Mouse (Mus musculus) erythroid progenitor cell, adult 5-6 weeks (primary cell): ENCODE results near the gene Cux1. TPM values are rescaled to one million over a fixed set of nuclear protein-coding genes. Genes with fewer than 3 reads are reported as not detected.
A peak's percentile ranks its signal among the peaks of the same experiment; 100 is the strongest.

Source experiments
- ATAC-seq: replicated peaks from 2 replicates; pipeline ENCODE4 v1.8.0; 2016; ENCODE audit warnings: moderate number of reproducible peaks, mild to moderate bottlenecking, moderate TSS enrichment, inconsistent platforms; ENCODE audit not compliant: poor library complexity, low FRiP score, severe bottlenecking
- total RNA-seq, 2 experiments: library from RNA; stranded (forward) in 1 of 2; stranded (reverse) in 1 of 2; fragments of 150-400 nt in 1 of 2; fragments of 186-747, 209-891 nt in 1 of 2; gene quantifications; 2 replicates each; pipeline versions ENCODE4 v1.2.3 to v1.2.4; 2015 to 2017; ENCODE audit warnings: low replicate concordance in 2 of 2

Cux1 gene
- total RNA-seq, 2 experiments from 2014 or later: 42.3 to 79.1 TPM

DNA sequence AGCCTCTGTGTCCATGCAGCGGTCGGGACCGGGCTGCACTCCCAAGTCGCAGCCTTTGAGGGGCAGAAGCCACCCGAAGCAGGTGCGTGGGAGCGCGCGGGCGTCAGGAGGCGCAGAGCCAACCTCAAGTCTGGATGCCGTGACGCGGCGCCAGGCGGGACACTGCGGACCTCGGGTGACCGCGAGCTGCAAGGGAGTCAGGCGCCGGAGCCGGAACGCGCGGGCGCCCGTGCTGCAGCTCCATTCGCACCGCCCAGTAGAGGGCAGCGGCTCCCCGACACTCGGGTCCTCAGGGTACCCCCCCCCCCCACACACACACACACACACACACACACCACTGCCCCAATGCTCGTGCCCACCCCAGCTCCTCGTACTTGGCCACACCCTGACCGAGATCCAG lies 1.5 kb upstream of the Cux1 start:
- no peak; the same call in 1 of the 2 replicates for ATAC-seq

DNA sequence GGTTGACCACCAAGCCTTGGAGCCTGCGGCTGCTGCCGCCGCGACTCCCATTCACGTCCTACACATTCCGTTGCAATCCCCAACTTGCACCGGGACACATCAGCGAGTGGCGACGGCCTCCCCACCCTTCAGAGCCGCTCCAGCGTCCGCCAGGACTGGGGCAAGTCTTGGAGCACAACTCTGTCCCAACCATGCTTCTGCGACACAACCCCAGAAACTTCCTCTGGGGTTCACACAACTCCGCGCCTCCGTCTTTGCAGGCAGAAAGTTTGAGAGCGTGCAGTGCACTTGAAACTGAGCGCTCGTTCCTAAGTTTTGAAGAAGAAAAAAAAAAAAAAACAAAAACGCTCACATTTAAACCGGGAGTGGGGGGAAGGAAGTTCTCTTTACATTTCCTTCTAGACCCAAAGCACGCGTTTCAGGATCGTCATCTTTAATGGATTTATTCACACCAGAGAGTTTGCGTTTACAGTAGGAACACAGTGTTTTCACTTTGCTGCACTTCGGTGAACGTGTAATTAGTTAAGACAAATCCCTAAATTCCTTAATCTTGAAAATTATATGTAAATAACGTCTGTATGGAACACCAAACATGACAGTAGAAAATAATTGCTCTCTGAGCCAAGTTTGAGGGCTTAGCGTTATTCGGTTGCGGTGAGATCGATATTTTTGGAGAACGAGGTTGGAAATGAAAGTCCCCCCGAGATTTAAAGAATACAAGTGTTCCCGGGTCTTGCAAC lies 906 bp upstream of the Cux1 start:
- no peak for ATAC-seq

DNA sequence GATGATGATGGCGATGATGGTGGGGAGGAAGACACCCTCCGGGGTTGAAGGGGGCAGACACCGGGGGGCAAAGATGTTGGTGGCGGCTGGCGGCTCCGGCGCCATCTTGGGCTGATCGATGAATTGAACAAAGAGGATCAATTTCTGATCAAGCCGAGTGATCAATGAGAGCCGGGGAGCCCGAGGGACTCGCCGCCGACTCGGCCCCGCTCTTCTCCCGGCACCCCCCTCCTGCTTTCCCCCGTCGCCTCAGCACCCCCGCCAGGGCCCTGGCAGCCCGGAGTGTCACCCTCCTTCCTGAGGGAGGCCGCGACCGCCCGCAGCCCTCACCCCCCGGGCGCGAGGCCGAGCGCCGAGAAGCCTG lies 496 bp downstream of the Cux1 start:
- ATAC-seq: no peak

DNA sequence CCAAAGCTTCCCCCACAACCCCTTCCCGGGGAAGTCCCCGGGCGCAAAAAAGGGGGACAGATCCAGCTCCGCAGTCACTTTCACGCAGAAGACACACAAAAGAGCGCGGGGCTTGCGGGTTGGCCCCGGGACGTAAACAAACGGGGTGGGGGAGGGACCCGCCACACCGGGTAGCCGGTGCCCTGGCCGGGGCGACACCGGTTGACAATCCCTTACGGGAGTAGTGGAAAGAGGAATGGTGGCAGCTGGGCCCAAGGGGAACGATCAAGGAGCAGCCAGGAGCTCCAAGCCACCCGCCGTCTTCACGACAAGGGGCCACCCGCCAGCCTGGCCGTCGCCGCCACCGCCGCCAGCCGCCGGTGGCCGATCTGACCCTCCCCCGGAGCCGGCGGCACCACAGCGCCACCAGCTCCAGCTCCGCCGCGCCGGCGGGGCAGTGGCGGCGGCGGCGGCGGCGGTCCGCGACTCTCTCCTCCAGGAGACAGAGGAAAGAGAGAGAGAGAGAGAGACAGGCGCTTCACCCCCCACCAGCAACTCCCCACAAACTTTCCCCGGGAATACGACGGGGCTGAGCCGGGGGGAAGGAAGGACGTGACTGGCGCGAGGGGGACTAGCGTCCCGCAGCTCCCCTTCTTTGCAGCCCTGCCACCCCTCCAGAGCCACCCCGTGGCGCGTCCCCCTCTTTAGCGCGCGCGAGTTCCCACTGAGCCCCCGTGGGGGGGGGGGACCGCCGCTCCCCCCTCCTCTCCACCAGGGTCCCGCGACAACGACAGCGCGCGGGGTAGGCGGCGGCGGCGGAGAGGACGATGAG lies 1.1 kb downstream of the Cux1 start:
- ATAC-seq: peak; percentile 50

DNA sequence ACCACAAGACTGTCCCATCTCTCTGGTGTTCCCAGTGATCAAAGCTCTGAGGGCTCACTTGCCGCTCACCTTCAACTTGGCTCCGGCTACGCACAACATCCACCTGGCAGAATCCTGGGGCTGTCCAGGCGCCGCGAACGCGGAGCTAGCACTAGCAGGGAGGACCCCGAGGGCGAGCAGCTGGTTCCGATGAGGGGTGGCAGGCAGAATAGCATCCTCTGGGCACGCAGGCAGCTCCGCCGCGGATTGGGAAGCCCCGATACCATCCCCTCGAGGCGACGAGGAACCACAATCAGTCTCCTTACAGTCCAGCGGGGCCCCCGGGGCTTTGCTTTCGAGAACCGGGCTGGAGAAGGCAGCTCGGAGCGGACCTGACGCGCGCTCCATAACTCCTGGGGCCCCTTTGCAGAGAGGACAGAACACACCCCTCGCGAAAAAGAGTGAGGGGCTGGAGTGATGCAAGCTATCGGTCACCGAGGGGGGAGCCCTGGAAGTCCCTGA lies 1.9 kb downstream of the Cux1 start:
- peak; percentile 39 for ATAC-seq

DNA sequence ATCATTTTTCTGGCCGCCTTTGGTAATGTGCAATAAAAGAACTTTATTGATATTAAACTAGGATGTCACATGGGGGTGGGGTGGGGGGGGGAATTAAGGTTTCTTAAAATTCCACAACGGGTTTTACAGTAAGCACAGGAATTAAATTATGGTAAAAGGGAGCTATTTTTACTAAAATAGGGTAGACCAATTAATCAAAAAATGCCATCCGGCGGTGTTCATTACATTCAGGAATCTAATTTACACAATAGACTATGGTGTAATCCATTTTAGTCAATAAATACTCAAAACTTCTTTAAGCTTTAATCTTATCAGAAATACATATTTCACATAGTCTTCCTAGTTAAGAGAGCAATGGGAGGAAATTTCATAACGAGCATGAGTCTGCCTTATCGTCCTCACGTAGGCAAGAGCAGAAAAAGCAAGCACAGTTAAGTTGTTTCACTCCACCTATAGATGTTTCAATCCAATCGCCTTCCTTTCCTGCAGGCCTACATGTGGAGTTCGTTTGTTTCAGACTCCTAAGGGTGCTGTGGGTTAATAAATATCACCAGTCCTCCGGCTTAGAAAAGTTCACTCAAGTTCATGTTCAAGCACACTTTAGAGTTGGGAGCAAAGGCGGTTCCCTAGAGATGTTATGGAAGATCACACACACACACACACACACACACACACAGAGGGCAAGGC lies 2.5 kb downstream of the Cux1 start:
- ATAC-seq: no peak; the same call in 1 of the 2 replicates

DNA sequence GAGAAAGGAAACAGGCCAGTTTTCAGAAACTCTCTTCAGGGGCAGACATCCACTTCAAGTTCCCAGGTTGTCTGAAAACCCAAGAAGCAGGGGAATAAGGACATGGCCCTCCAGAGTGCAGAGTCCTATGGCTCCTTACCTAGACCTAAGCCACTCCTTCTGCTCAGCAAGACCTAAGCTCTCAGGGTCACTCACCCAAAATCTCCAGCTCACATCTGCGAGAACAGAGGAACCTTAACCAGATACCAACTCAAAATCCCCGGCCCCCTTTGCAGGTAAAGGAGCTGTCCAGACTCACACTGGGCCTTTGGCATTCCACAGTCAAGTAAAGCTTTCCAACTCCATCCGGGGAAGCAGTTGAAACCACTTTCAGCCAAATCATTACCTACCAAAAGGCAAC lies 3.3 kb downstream of the Cux1 start:
- ATAC-seq: no peak

DNA sequence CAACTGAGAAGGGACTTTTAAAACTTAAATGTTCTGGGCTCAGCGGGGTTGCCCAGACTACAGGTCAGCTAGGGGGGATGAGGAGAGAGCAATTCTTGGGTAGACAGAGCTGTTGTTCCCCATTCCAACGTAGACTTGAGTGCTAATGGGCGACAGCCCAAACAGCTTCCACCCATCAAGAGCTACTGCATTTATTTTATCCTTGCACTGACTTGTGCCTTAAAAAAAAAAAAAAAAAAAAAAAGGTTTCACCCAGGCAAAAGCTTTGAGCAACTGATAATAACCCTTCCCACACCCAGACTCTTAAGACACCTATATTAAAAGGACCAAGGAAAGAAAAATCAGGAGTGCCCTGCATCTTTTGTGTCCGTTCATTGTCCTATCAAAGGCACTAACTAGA lies 4.2 kb downstream of the Cux1 start:
- ATAC-seq: no peak

DNA sequence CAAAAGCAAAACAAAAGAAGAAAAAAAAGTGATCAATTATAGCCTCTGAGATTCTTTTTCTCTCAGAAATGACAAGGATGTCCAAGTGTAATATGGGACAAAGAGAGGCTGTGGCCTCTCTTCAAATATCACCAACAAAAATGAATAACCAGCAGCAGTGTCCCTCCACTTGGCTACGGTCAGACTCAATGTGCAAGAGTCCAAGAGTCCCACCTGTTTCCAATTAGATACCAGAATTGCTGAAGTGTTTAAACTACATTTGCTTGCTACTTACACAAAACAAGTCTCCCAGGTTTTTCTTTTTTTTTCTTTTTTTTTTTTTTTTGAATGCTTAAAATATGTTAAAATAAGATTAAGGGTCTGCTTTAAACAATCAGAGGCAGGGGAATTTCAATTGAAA lies 5.1 kb downstream of the Cux1 start:
- ATAC-seq: no peak

DNA sequence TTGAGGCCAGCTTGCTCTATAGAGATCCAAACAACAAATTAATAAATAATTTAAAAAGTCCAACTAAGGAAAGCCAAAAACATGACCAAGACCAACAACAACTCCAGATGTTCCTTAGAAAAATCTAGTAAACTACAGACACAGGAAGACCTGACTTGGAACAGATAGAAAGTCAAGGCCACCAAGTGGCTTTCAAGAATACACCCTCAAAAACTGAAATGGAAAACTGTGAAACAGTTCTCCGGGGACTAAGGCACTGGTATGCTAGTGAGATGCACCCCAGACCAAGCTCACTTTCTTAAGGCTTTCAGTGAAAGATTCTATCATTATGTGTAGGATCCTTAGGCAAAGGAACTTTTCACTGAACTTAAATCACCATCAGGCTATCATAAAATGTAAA lies 5.6 kb downstream of the Cux1 start:
- no peak for ATAC-seq

DNA sequence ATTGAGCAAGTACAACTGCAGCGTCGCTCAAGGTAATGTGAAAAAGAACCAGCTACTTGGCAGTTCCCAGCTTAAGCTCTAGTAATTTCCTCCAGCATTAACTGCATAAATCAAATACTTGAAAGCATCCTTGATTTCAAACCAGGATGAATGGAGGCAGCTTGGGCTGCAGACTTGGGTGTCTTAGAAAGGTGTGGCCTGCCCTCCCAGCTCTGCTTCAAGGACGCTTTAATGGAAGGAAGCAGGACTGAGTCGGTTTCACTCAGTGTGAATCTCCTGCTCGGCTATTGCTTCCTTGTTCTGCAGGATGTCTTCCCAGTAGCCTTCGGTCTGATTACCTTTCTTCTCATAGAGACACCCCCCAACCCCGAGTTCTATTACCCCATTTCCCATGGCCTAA lies 6.6 kb downstream of the Cux1 start:
- ATAC-seq: no peak

DNA sequence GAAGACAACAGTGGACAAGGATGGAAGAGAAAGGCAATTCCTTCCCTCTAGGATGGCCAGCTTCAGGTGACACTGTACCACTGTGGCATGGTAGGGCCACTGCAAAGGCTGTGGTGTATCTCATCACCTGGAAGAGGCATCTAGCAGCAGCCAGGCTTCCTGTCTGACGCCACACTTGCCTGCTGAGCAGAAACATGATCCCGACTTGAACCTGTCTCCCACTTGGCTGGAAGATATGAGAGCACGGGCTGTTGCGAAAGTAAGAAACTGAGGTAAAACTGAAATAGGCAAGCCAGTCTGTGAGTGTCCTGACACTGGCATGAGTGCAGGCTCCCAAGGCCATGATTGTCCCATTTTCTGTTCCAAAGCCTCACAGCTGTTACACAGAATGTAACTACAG lies 9.8 kb downstream of the Cux1 start:
- ATAC-seq: no peak

DNA sequence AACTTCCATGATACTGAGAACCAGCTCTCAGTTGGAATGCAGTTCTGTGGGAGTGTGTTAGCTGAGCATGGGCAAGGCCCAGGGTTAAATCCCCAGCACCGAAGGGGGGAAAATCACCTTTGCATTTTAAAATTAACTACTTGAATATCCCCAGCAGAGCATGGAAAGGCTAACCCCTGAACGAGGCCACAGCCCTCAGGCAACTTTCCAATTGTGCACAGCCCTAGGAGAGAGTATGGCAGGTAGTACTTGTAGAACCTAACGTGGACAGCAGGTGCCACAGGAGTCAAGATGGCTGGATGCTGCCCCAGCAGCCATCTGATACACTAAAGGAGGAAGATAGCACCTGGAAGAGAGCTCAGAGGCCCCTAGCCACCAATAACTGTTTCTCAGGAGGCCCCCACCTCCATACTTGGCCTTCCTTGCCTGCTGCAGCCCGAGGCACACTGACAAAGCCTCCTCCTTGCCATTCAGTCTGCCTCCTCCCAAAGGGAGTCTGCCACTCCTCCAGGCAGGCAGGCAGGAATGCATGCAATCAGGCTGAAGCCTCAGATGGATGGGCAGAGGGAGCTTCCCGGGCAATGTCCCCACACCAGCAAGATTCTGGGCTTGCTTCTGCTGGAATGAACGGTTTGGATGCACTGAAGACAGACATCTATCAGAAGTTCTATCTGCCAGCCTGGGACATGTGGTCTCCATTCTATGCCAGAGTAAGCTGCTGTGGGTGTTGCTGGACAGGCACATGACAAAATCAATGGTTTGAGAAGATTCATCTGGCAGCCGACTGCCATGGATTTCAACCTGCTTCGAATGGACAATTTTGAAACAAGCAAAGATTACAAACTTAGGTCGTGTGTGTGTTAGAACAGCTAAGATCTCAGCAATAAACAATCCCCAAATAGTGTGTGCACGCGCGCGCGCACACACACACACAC lies 10.7 kb downstream of the Cux1 start:
- no peak for ATAC-seq

DNA sequence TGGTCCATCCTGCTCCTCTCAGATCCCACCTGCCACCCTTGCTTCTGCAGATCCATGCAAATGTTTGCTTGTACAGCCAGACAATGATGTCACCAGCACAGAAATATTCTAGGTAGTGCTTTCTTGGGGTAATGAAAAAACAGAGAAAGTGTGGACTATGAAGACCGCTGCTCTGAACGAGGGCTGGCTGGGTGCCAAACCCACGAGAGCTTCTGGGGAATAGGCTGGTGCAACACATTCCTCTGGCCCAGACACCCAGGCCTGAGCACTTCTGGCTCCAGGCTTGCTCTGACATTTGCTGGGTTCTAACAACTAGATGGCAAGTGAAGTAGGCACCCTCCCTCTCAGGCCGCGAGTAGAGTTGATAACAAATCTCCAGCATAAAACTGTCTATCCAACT lies 11.6 kb downstream of the Cux1 start:
- ATAC-seq: 0 out of 2 replicates have a peak, but pooled peaks have one; percentile 27

DNA sequence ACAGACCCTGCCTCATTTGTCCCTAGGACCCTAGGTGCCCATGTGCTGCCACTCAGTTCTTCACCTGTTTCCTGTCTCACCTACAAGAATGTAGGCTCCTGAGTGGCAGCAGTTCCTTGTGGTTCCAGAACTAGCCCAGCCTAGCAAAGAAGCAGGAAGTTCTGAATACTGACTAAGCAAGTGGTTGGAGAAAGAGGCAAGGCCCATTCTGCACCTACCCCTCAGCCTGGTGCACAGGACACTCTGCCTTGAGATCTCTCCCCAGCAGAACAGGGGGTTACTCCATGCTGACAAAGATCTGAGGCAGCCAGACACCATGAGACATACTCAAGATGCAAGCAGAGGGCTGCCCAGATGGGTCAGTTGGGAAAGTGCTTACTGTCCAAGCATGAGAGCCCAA lies 14.5 kb downstream of the Cux1 start:
- ATAC-seq: no peak

DNA sequence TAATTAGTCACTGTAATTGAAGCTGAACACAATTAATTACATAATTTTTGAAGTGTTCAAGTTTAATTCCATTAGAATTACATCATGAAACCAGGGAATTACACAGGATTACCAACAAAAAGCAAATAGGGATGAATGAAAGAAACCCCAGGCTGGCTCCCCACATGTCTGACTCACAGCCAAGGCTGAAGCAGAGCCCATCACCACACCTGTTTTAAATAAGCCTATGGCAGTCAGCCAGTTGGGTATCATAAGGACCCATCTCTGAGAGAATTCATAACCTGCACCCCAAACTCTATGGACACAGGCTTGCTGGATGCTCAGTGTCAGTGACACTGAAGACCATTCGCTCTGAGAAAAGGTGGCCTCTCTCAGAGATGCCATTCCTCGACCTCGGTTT lies 15.2 kb downstream of the Cux1 start:
- no peak for ATAC-seq

DNA sequence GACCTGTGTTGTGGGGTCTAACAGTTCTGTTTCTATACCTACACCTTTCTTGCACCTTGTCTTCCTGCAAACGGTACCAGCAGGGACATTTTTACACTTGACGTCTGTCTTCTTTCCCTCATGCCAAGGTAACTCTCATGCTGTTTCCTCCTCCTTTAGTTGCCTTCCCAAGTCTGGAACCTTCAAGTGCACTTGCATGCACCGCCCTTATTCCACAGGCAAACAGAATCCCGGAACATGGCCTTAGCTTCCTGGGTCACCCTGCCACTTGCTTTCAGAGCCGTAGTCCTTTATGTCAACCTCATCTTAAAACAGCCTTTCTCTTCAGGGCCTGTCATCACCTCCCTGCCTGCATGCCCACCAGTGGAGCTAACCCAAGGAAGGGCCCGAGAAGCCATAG lies 15.7 kb downstream of the Cux1 start:
- ATAC-seq: no peak

DNA sequence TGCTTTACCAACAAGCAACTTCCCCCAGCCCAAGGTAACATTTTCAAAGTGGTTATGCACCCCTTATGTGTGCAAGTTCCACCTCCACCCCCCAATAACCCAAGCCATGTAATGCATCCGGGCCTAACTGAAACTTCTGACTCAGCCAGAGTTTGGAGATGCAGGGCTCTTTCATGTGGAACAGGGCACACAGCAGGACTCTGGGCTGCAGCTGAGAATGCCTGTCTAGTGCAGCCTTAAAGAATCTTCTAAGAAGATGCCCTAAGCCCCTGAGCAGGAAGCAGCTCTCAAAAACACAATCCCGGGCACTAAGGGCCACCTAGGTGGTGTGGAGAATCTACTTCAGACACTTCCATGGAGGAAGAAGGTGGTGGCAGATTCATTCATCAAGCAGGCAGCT lies 16.6 kb downstream of the Cux1 start:
- ATAC-seq: no peak

DNA sequence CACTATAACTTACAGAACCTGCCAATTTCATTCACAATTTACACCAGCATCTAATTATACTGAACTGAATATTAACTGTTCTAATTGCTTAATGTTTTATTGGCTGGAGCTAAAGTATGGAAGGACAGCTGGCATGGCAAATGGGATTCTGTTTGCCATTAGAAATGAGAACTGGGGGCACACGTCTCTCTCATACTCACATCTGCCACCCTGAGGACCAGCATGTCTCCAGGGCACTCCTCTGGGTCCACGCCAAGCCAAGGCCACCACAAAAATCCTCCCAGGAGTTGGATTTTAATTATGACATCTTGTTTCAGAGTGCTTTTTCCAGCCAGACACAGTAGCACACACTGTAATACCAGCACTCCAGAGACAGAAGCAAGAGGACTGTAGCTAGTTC lies 18.5 kb downstream of the Cux1 start:
- ATAC-seq: no peak

DNA sequence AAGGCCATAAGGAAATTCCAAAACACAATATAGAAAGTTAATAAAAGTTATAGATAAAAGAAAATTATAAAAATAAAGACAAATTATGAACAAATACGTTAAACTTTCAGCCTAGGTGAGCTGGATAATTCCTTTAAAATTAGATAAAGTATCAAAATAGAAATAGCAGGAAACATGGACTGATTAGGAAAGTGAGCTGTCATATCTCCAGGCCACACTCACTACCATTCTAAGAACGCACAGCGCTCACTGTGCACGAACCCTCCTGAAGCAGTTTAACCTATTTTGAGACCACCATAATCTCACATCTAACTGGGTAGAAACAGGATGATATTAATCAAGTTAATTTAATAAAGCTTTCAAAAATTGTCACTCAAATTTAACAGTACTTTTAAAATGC lies 22.2 kb downstream of the Cux1 start:
- ATAC-seq: 0 out of 2 replicates have a peak, but pooled peaks have one; percentile 51
